Mouse (Mus musculus) heart, embryonic 12.5 days (tissue): Measurements from ENCODE around the gene Hacd4. TPM values are rescaled to one million over a fixed set of nuclear protein-coding genes. Genes with fewer than 3 reads are reported as not detected.

Experiments used
- ATAC-seq: fragments of 200-750 bp; cut with Nextera tagmentation; 2 replicates; pipeline ENCODE4 v1.8.0; 2017; ENCODE audit warnings: moderate TSS enrichment, moderate library complexity; ENCODE audit not compliant: insufficient number of reproducible peaks, low FRiP score
- H3K27ac ChIP-seq: fragments of 300-500 bp; sonication (generic); 2 replicates; pipeline ENCODE4 v1.5.1; 2016; ENCODE audit warnings: mild to moderate bottlenecking, moderate library complexity; ENCODE audit not compliant: poor library complexity, severe bottlenecking
- H3K27me3 ChIP-seq: fragments of 300-500 bp; sonication (generic); replicated peaks from 2 replicates; pipeline ENCODE4 v1.6.1; 2016; ENCODE audit warnings: mild to moderate bottlenecking, moderate library complexity
- H3K36me3 ChIP-seq: fragments of 300-500 bp; sonication (generic); 2 replicates; pipeline ENCODE4 v1.6.1; 2016; ENCODE audit warnings: mild to moderate bottlenecking, moderate library complexity
- H3K4me1 ChIP-seq: fragments of 300-500 bp; sonication (generic); replicated peaks from 2 replicates; pipeline ENCODE4 v1.6.1; 2016; ENCODE audit warnings: mild to moderate bottlenecking
- H3K4me2 ChIP-seq: fragments of 300-500 bp; sonication (generic); 2 replicates; pipeline ENCODE4 v1.6.1; 2016; ENCODE audit warnings: mild to moderate bottlenecking, moderate library complexity
- H3K4me3 ChIP-seq: fragments of 300-500 bp; sonication (generic); 2 replicates; pipeline ENCODE4 v1.5.1; 2016; ENCODE audit warnings: mild to moderate bottlenecking
- H3K9ac ChIP-seq: fragments of 300-500 bp; sonication (generic); 2 replicates; pipeline ENCODE4 v1.6.1; 2016; ENCODE audit warnings: mild to moderate bottlenecking, moderate library complexity
- H3K9me3 ChIP-seq: fragments of 300-500 bp; sonication (generic); replicated peaks from 2 replicates; pipeline ENCODE4 v1.6.1; 2016; ENCODE audit warnings: mild to moderate bottlenecking, moderate library complexity
- WGBS: fragments of 180-500 bp; shearing (Covaris S2); methylation state at CpG from one replicate; pipeline ENCODE4 v1.1.7; 2016; 5-methylcytosine and 5-hydroxymethylcytosine counted together
- polyA plus RNA-seq: library from polyadenylated mRNA; unstranded; fragments of >200 nt; fragmentation: Nextera tagmentation; extraction: Ambion mirVana; gene quantifications from 2 replicates; pipeline ENCODE4 v1.2.1, GENCODE M21; 2016

Hacd4 gene
- polyA plus RNA-seq, 1 experiment from 2014 or later: 8.8 TPM

- 56% methylated on average over 2 of the region's 2 CpGs for WGBS
- Histone ChIP-seq H3K36me3 (no peaks in the 10 kb centered on the region), H3K9ac (no peak overlapping the region), H3K9me3 (no peaks in the 10 kb centered on the region), H3K4me3 (no peak overlapping the region), H3K27me3 (no peaks in the 10 kb centered on the region), H3K27ac (no peak overlapping the region), H3K4me1 (0 out of 2 replicates have a peak, but pooled peaks cover 5% of the 10 kb centered on the region), H3K4me2 (no peak overlapping the region)
- ATAC-seq: no peak
Measured at GRCm38 (mm10) chr4:88461315-88461714, 22.6 kb upstream of the Hacd4 start.

GRCm38 (mm10) chr4:88458673-88459072 lies 19.9 kb upstream of the Hacd4 start:
- Histone ChIP-seq H3K27ac (no peak overlapping the region), H3K4me2 (no peak overlapping the region), H3K4me3 (no peak overlapping the region), H3K4me1 (0 out of 2 replicates have a peak, but pooled peaks cover 5% of the 10 kb centered on the region), H3K9me3 (no peaks in the 10 kb centered on the region), H3K27me3 (no peaks in the 10 kb centered on the region), H3K36me3 (no peaks in the 10 kb centered on the region), H3K9ac (no peak overlapping the region)
- 62% methylated on average over 2 of the region's 2 CpGs for WGBS
- no peak for ATAC-seq

- ATAC-seq: no peak
- 78% methylated on average over 1 of the region's 1 CpGs for WGBS
Measured at GRCm38 (mm10) chr4:88458093-88458492, 19.4 kb upstream of the Hacd4 start.

GRCm38 (mm10) chr4:88450087-88450765 lies 11.5 kb upstream of the Hacd4 start:
- ATAC-seq: no peak
- Histone ChIP-seq H3K4me3 (no peak overlapping the region), H3K9me3 (no peaks in the 10 kb centered on the region), H3K27ac (no peak overlapping the region), H3K9ac (no peak overlapping the region), H3K36me3 (no peaks in the 10 kb centered on the region), H3K4me2 (no peak overlapping the region), H3K4me1 (0 out of 2 replicates have a peak, but pooled peaks cover 5% of the 10 kb centered on the region), H3K27me3 (no peaks in the 10 kb centered on the region)
- 86% methylated on average over 1 of the region's 1 CpGs for WGBS

More at GRCm38 (mm10) chr4:88458093-88458492, 19.4 kb upstream of the Hacd4 start:
- Histone ChIP-seq H3K4me2 (no peak overlapping the region), H3K4me3 (no peak overlapping the region), H3K36me3 (no peaks in the 10 kb centered on the region), H3K27ac (no peak overlapping the region), H3K4me1 (0 out of 2 replicates have a peak, but pooled peaks cover 3% of the 10 kb centered on the region), H3K9me3 (no peaks in the 10 kb centered on the region), H3K27me3 (no peaks in the 10 kb centered on the region), H3K9ac (no peak overlapping the region)

- no peak overlapping the region for H3K4me2 ChIP-seq
- H3K4me3 ChIP-seq: no peak overlapping the region
- 34% methylated on average over 2 of the region's 2 CpGs for WGBS
- H3K27me3 ChIP-seq: no peaks in the 10 kb centered on the region
- no peak overlapping the region for H3K9ac ChIP-seq
- H3K9me3 ChIP-seq: no peaks in the 10 kb centered on the region
- 0 out of 2 replicates have a peak, but pooled peaks cover 5% of the 10 kb centered on the region for H3K4me1 ChIP-seq
- no peaks in the 10 kb centered on the region for H3K36me3 ChIP-seq
- ATAC-seq: 0 out of 2 replicates have a peak, but pooled peaks have one; percentile 29
- no peak overlapping the region for H3K27ac ChIP-seq
Measured at GRCm38 (mm10) chr4:88448976-88449375, 10.2 kb upstream of the Hacd4 start.

- no peaks in the 10 kb centered on the region for H3K9me3 ChIP-seq
- H3K4me3 ChIP-seq: no peak overlapping the region
- WGBS: 77% methylated on average over 7 of the region's 7 CpGs
Measured at GRCm38 (mm10) chr4:88440814-88441213, 2.1 kb upstream of the Hacd4 start.

GRCm38 (mm10) chr4:88439669-88440123 lies 968 bp upstream of the Hacd4 start:
- ATAC-seq: no peak
- Histone ChIP-seq H3K9me3 (no peaks in the 10 kb centered on the region), H3K9ac (no peak overlapping the region), H3K4me2 (no peak overlapping the region), H3K27me3 (no peaks in the 10 kb centered on the region), H3K4me1 (peaks cover 27% of the 10 kb centered on the region), H3K36me3 (no peaks in the 10 kb centered on the region), H3K27ac (no peak overlapping the region), H3K4me3 (no peak overlapping the region)
- WGBS: 65% methylated on average over 6 of the region's 6 CpGs

More at GRCm38 (mm10) chr4:88440814-88441213, 2.1 kb upstream of the Hacd4 start:
- H3K4me1 ChIP-seq: peaks cover 27% of the 10 kb centered on the region
- no peak overlapping the region for H3K4me2 ChIP-seq
- H3K36me3 ChIP-seq: no peaks in the 10 kb centered on the region
- H3K27me3 ChIP-seq: no peaks in the 10 kb centered on the region
- no peak overlapping the region for H3K9ac ChIP-seq
- H3K27ac ChIP-seq: no peak overlapping the region
- no peak for ATAC-seq

GRCm38 (mm10) chr4:88438990-88439329 lies 232 bp upstream of the Hacd4 start:
- Histone ChIP-seq H3K4me3 (peak overlapping the region; percentile 60), H3K27ac (no peak overlapping the region), H3K9ac (peak overlapping the region; percentile 80), H3K4me1 (peaks cover 27% of the 10 kb centered on the region), H3K27me3 (no peaks in the 10 kb centered on the region), H3K36me3 (no peaks in the 10 kb centered on the region), H3K4me2 (peak overlapping the region; percentile 84), H3K9me3 (no peaks in the 10 kb centered on the region)
- no peak for ATAC-seq
- WGBS: 9% methylated on average over 4 of the region's 4 CpGs

- Histone ChIP-seq H3K4me1 (peaks cover 27% of the 10 kb centered on the region), H3K4me3 (peak overlapping the region; percentile 60; the same call in 1 of the 2 replicates), H3K27ac (no peak overlapping the region), H3K27me3 (no peaks in the 10 kb centered on the region), H3K9me3 (no peaks in the 10 kb centered on the region), H3K36me3 (no peaks in the 10 kb centered on the region), H3K9ac (peak overlapping the region; percentile 80; the same call in 1 of the 2 replicates), H3K4me2 (peak overlapping the region; percentile 84)
- WGBS: 35% methylated on average over 2 of the region's 2 CpGs
- no peak for ATAC-seq
Measured at GRCm38 (mm10) chr4:88437917-88438316, 811 bp downstream of the Hacd4 start.

GRCm38 (mm10) chr4:88437166-88437565 lies 1.6 kb downstream of the Hacd4 start:
- WGBS: 77% methylated on average over 3 of the region's 3 CpGs
- ATAC-seq: no peak

GRCm38 (mm10) chr4:88436593-88437165 lies 2.0 kb downstream of the Hacd4 start:
- H3K4me3 ChIP-seq: no peak overlapping the region
- peaks cover 22% of the 10 kb centered on the region for H3K4me1 ChIP-seq
- H3K27ac ChIP-seq: no peak overlapping the region
- H3K36me3 ChIP-seq: no peaks in the 10 kb centered on the region
- H3K4me2 ChIP-seq: no peak overlapping the region
- H3K9ac ChIP-seq: no peak overlapping the region
- 78% methylated on average over 6 of the region's 6 CpGs for WGBS
- no peaks in the 10 kb centered on the region for H3K27me3 ChIP-seq
- H3K9me3 ChIP-seq: no peaks in the 10 kb centered on the region
- no peak for ATAC-seq

More at GRCm38 (mm10) chr4:88437166-88437565, 1.6 kb downstream of the Hacd4 start:
- Histone ChIP-seq H3K4me2 (no peak overlapping the region), H3K27me3 (no peaks in the 10 kb centered on the region), H3K36me3 (no peaks in the 10 kb centered on the region), H3K27ac (no peak overlapping the region), H3K9ac (no peak overlapping the region), H3K9me3 (no peaks in the 10 kb centered on the region), H3K4me1 (peaks cover 27% of the 10 kb centered on the region), H3K4me3 (no peak overlapping the region)
